Mouse (Mus musculus) T-helper 17 cell (primary cell): ENCODE measurements at regions not wholly inside any gene's neighbourhood (a gene's known extent, or its start where the extent isn't known, plus 50 kb on each side); places are given as distances from the start of the nearest gene placed in this dataset.

Source experiments
- in situ Hi-C, 2 experiments: fragments of 300-600 bp; cut with MboI, MseI; formaldehyde crosslinking; loops; 1 replicate in 1 of 2; 2 replicates in 1 of 2; pipeline ENCODE4 v1.15.1; 2025; ENCODE audit warnings: high pct_unique_total_duplicates in 2 of 2

GRCm38 (mm10) chr8:126720473-126721145, 126.8 kb upstream of the Irf2bp2 start:
- in situ Hi-C loops, result no loop called here

- in situ Hi-C loops, result no loop called here
Observed at GRCm38 (mm10) chr8:126719748-126720147, 126.0 kb upstream of the Irf2bp2 start.

GRCm38 (mm10) chr8:126717652-126718155, 123.9 kb upstream of the Irf2bp2 start:
- in situ Hi-C loops, result no loop called here

GRCm38 (mm10) chr8:126715666-126716065, 121.9 kb upstream of the Irf2bp2 start:
- in situ Hi-C loops, result no loop called here

- in situ Hi-C loops, result no loop called here
Observed at GRCm38 (mm10) chr8:126713602-126714145, 119.9 kb upstream of the Irf2bp2 start.

- in situ Hi-C loops, result no loop called here
Observed at GRCm38 (mm10) chr8:126713181-126713580, 119.4 kb upstream of the Irf2bp2 start.

GRCm38 (mm10) chr8:126712749-126713148, 119.0 kb upstream of the Irf2bp2 start:
- in situ Hi-C loops, result no loop called here

GRCm38 (mm10) chr8:126708956-126709355, 115.2 kb upstream of the Irf2bp2 start:
- in situ Hi-C loops, result no loop called here

GRCm38 (mm10) chr8:126707300-126707902, 113.6 kb upstream of the Irf2bp2 start:
- in situ Hi-C loops, result no loop called here

- in situ Hi-C loops, result no loop called here
Observed at GRCm38 (mm10) chr8:126706247-126706646, 112.5 kb upstream of the Irf2bp2 start.

GRCm38 (mm10) chr8:126705391-126705790, 111.6 kb upstream of the Irf2bp2 start:
- in situ Hi-C loops, result no loop called here

- in situ Hi-C loops, result no loop called here
Observed at GRCm38 (mm10) chr8:126704706-126705105, 110.9 kb upstream of the Irf2bp2 start.

- in situ Hi-C loops, result no loop called here
Observed at GRCm38 (mm10) chr8:126703546-126703945, 109.8 kb upstream of the Irf2bp2 start.

GRCm38 (mm10) chr8:126702294-126702693, 108.5 kb upstream of the Irf2bp2 start:
- in situ Hi-C loops, result no loop called here

- in situ Hi-C loops, result loop anchor here in 1 of 2 experiments (10.0 kb wide), 1 partner anchor 205 kb away; no protein-coding TSS in a partner anchor
Observed at GRCm38 (mm10) chr8:126699389-126699775, 105.6 kb upstream of the Irf2bp2 start.

GRCm38 (mm10) chr8:126698601-126699388, 105.0 kb upstream of the Irf2bp2 start:
- in situ Hi-C loops, result loop anchor here in 1 of 2 experiments (10.0 kb wide), 1 partner anchor 206 kb away; no protein-coding TSS in a partner anchor

- in situ Hi-C loops, result loop anchor here in 1 of 2 experiments (10.0 kb wide), 1 partner anchor 208 kb away; no protein-coding TSS in a partner anchor
Observed at GRCm38 (mm10) chr8:126696346-126697010, 102.7 kb upstream of the Irf2bp2 start.

GRCm38 (mm10) chr8:126694370-126694769, 100.6 kb upstream of the Irf2bp2 start:
- in situ Hi-C loops, result loop anchor here in 1 of 2 experiments (10.0 kb wide), 1 partner anchor 210 kb away; no protein-coding TSS in a partner anchor

- in situ Hi-C loops, result loop anchor here in 1 of 2 experiments (10.0 kb wide), 1 partner anchor 211 kb away; no protein-coding TSS in a partner anchor
Observed at GRCm38 (mm10) chr8:126693642-126694041, 99.9 kb upstream of the Irf2bp2 start.

- in situ Hi-C loops, result loop anchor here in 1 of 2 experiments (10.0 kb wide), 1 partner anchor 212 kb away; no protein-coding TSS in a partner anchor
Observed at GRCm38 (mm10) chr8:126692711-126693110, 98.9 kb upstream of the Irf2bp2 start.

- in situ Hi-C loops, result loop anchor here in 1 of 2 experiments (10.0 kb wide), 1 partner anchor 213 kb away; no protein-coding TSS in a partner anchor
Observed at GRCm38 (mm10) chr8:126692263-126692662, 98.5 kb upstream of the Irf2bp2 start.
